Mouse (Mus musculus) E14TG2a.4 (cell line): Measurements from ENCODE around the gene Cldn3.
"Not testable (repeated sequence)": the region's sequence is repeated elsewhere in the genome, so short reads cannot be mapped to it uniquely, and the experiment has no call there.

Experiments used
- H3K27me3 ChIP-seq: 2 replicates; pipeline ENCODE4 v1.6.1; 2014; ENCODE audit warnings: low read length, control low read depth; ENCODE audit not compliant: insufficient read depth
- H3K36me3 ChIP-seq: 2 replicates; pipeline ENCODE4 v1.6.1; 2014; ENCODE audit warnings: low read length, control low read depth; ENCODE audit not compliant: insufficient read depth
- H3K4me1 ChIP-seq: replicated peaks from 2 replicates; pipeline ENCODE4 v1.6.1; 2014; ENCODE audit warnings: low read depth, low read length, control low read depth
- H3K4me3 ChIP-seq: replicated peaks from 2 replicates; pipeline ENCODE4 v1.5.1; 2014; ENCODE audit warnings: mild to moderate bottlenecking, low read length
- H3K9me3 ChIP-seq: 2 replicates; pipeline ENCODE4 v1.6.1; 2014; ENCODE audit warnings: low read length, control low read depth
- CTCF ChIP-seq: conservative IDR thresholded peaks from 2 replicates; pipeline ENCODE4 v1.5.1; 2014; ENCODE audit warnings: low read length
- NANOG ChIP-seq: IDR thresholded peaks from 2 replicates; pipeline ENCODE4 v1.6.1; 2014; ENCODE audit warnings: borderline replicate concordance, low read length, mixed read lengths
- POU5F1 ChIP-seq: IDR thresholded peaks from 2 replicates; pipeline ENCODE4 v1.6.1; 2014; ENCODE audit warnings: low read length, borderline replicate concordance

Gene Cldn3

GRCm38 (mm10) chr5:134961519-134961918 lies 24.5 kb upstream of the Cldn3 start:
- Histone ChIP-seq H3K4me1 (peaks cover 75% of the 10 kb centered on the region), H3K4me3 (no peak overlapping the region), H3K36me3 (no peaks in the 10 kb centered on the region), H3K27me3 (no peaks in the 10 kb centered on the region), H3K9me3 (no peaks in the 10 kb centered on the region)
- TF ChIP-seq POU5F1 (no peak), CTCF (no peak), NANOG (no peak)

DNA sequence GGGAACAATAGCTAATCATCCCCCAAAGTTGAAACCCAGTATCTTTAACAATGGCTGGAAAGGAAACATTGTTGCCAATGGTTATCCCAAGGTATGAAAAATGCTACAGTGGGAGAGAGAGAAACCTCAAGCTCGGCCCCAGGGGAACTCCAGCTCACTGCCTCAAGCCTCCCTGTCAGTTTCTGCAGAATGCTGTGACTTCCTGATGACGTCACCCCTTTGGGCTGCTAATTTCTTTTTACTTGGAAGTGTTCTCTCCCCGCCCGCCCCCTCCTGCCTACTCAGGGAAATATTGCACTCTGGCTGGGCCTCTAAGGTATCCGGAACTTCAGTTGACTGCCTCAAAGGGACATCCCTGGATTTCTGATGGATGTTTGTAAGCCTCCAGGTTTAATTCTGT lies 22.5 kb upstream of the Cldn3 start:
- TF ChIP-seq NANOG (no peak), POU5F1 (no peak), CTCF (no peak)
- H3K27me3 ChIP-seq: no peaks in the 10 kb centered on the region
- no peaks in the 10 kb centered on the region for H3K36me3 ChIP-seq
- no peaks in the 10 kb centered on the region for H3K9me3 ChIP-seq
- no peak overlapping the region for H3K4me3 ChIP-seq
- peaks cover 79% of the 10 kb centered on the region for H3K4me1 ChIP-seq

DNA sequence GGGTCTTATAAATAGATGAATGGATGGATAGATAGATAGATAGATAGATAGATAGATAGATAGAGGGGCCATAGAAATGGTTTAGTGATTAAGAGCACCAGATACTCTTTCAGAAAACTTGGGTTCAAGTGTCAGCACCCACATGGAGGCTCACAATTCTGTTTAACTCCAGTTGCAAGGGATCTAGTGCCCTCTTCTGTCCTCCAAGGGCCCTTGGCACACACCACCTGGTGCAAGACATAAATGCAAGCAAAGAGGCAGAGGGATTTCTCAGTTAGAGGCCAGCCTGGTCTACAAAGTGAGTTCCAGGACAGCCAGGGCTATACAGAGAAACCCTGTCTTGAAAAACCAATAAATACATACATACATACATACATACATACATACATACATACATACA lies 21.4 kb upstream of the Cldn3 start:
- peaks cover 80% of the 10 kb centered on the region for H3K4me1 ChIP-seq
- not testable (repeated sequence) for H3K9me3 ChIP-seq

DNA sequence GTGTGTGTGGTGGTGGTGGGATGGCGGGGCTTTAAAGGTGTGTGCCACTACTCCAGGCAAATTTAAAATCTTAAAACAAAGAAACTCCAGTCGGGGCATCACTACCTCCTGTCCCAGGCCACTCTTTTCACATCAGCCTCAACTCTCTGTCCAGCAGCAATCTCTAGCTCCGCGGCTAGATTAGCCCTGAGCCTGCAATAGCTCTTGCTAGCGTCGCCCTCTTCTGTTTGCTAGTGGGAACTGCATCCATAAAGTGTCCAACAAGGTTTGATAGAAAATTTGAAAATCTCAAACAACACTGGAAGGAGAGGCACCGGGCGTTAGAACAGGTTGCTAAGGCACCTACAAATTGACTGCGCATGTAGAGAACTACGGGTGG lies 20.6 kb upstream of the Cldn3 start:
- Histone ChIP-seq H3K9me3 (no peaks in the 10 kb centered on the region), H3K36me3 (no peaks in the 10 kb centered on the region), H3K4me1 (peaks cover 81% of the 10 kb centered on the region), H3K4me3 (peak overlapping the region; percentile 77), H3K27me3 (no peaks in the 10 kb centered on the region)
- TF ChIP-seq POU5F1: no peak
- TF ChIP-seq CTCF: peak; percentile 75

More for the DNA sequence above, 21.4 kb upstream of the Cldn3 start:
- not testable (repeated sequence) for H3K27me3 ChIP-seq, H3K4me3 ChIP-seq, H3K36me3 ChIP-seq

- H3K4me1 ChIP-seq: peaks cover 81% of the 10 kb centered on the region
- no peaks in the 10 kb centered on the region for H3K36me3 ChIP-seq
- TF ChIP-seq POU5F1 (no peak), CTCF (no peak; the same call in 1 of the 2 replicates), NANOG (no peak)
These were observed 19.9 kb upstream of the Cldn3 start for GRCm38 (mm10) chr5:134965852-134966821.

DNA sequence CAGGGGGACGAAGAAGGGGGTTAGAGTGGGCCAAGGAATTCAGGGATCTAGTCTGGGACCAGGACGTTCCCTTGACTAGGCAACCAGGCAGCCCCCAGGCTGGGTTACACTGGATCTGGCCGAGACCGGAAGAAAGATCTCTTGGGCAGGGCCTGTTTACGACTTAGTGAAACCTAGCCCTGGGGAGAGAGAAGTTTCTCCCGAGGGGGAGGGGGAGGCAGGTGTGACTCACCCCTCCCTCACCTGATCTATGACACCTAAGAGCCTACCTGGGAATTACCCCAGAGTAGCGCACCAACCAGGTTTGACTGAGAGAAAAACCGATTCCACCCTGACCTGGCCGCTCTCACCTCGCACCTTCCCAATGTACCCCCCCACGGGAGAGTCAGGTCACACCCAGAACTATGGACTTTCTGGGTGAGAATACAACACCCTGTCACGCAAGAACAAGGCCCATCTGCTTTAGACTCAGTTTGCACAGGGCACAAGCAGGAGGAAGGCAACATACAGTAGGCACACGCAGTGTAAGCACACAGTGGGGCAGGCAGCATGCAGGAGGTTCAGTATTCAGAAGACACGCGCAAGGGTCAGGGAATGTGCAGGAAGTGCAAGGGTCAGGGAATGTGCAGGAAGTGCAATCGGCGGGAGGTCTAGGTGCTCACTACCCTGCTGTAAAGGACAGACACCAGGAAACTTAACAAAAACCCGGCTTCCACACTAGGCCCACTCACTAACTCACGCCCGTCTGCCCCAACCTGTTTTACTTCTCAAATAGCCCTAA lies 18.7 kb upstream of the Cldn3 start:
- Histone ChIP-seq H3K9me3 (no peaks in the 10 kb centered on the region), H3K27me3 (no peaks in the 10 kb centered on the region), H3K4me1 (peaks cover 82% of the 10 kb centered on the region)

More at GRCm38 (mm10) chr5:134965852-134966821, 19.9 kb upstream of the Cldn3 start:
- Histone ChIP-seq H3K9me3 (no peaks in the 10 kb centered on the region), H3K4me3 (peak overlapping the region; percentile 77), H3K27me3 (no peaks in the 10 kb centered on the region)

DNA sequence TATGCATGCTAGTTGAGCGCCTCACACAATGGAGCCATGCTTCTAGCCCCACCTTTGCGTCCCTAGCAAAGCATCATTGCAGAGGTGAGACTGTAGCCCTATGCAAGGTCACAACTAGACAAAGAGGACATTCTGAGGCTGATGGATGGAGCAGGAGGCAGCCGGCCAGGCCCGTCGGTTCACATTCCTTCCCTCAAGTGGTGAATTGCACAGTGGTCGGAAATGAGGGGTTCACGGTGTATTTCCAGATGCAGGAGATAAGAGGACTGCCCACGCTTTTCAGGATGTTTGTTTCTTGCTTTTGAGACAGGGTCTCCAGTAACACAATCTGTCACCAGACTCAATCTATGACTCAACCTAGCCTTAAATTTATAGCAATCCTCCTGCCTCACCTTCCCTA lies 15.3 kb upstream of the Cldn3 start:
- Histone ChIP-seq H3K36me3 (no peaks in the 10 kb centered on the region), H3K9me3 (no peaks in the 10 kb centered on the region)
- TF ChIP-seq POU5F1 (no peak), NANOG (peak; percentile 79)

More for the DNA sequence above, 18.7 kb upstream of the Cldn3 start:
- peak overlapping the region; percentile 60 for H3K4me3 ChIP-seq
- no peak for TF ChIP-seq CTCF
- TF ChIP-seq NANOG: no peak
- TF ChIP-seq POU5F1: no peak
- no peaks in the 10 kb centered on the region for H3K36me3 ChIP-seq

DNA sequence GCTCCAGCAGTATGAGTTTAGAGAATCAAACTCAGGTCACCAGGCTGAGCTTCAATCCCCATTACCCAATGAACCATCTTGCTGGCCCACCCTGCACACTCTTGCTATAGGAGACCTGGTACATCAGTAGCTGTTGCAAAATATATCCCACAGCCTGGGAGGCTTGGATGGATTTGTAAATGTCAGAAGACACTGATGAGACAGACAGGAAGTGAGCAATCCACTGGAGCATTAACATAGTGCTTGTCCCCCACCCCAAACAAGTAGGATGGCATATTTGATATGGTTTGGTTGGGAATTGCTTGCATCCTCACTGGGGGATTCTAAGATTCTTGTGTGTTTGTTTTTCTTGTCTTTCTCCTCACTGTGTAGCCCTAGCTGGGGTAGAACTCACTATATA lies 12.9 kb upstream of the Cldn3 start:
- Histone ChIP-seq H3K36me3 (no peaks in the 10 kb centered on the region), H3K4me3 (no peak overlapping the region), H3K9me3 (no peaks in the 10 kb centered on the region), H3K27me3 (no peaks in the 10 kb centered on the region), H3K4me1 (peaks cover 77% of the 10 kb centered on the region)
- TF ChIP-seq NANOG (peak; percentile 58; the same call in 1 of the 2 replicates), POU5F1 (no peak)

More for the DNA sequence above, 15.3 kb upstream of the Cldn3 start:
- Histone ChIP-seq H3K4me1 (peaks cover 86% of the 10 kb centered on the region), H3K27me3 (no peaks in the 10 kb centered on the region), H3K4me3 (no peak overlapping the region)

DNA sequence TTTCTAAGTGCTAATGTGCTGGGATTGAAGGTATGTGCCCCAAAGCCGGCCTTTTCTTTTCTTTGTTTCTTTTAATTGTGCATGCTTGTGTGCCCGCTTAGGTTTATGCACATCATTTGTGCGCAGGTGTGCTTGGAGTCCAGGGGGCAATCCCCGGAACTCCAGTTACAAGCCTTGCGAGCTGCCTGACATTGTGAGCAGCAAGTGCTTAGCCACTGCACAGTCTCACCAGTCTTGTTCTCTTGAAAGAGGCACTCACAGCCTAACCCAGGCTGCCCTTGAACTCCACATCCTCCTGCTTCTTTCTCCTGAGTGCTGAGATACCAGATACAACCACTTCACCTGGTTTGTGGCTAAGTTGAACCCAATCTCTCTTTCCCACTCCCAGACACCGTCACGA lies 12.5 kb upstream of the Cldn3 start:
- no peaks in the 10 kb centered on the region for H3K9me3 ChIP-seq
- H3K4me1 ChIP-seq: peaks cover 74% of the 10 kb centered on the region
- H3K4me3 ChIP-seq: 0 out of 2 replicates have a peak overlapping the region, but pooled peaks have one; percentile 10
- H3K27me3 ChIP-seq: no peaks in the 10 kb centered on the region
- no peaks in the 10 kb centered on the region for H3K36me3 ChIP-seq
- TF ChIP-seq POU5F1: no peak
- TF ChIP-seq CTCF: no peak
- TF ChIP-seq NANOG: no peak
